Mouse (Mus musculus): ENCODE data around the gene Defa26. TPM values are rescaled to one million over a fixed set of nuclear protein-coding genes. Genes with fewer than 3 reads are reported as not detected.
"Not testable (repeated sequence)": the region's sequence is repeated elsewhere in the genome, so short reads cannot be mapped to it uniquely, and the experiment has no call there.

Defa26 gene
- polyA plus RNA-seq (2016; fragmentation: Nextera tagmentation; extraction: Ambion mirVana) = not detected in 2 replicates

- no CpG with 5 or more reads among the region's 1 CpGs for WGBS (ENCODE audit: insufficient replicate concordance)
- not testable (repeated sequence) for H3K9me3 ChIP-seq (replicated peaks); H3K27ac ChIP-seq; H3K4me3 ChIP-seq; ATAC-seq; H3K27me3 ChIP-seq (replicated peaks); H3K4me2 ChIP-seq; H3K36me3 ChIP-seq; H3K4me1 ChIP-seq; H3K9ac ChIP-seq
Observed at GRCm38 (mm10) chr8:21617883-21618282, at the start of gene Defa26. Defa26 (plus strand) TSS chr8:21618183.

GRCm38 (mm10) chr8:21582706-21583105, 35.3 kb upstream of the Defa26 start, which contains the start of gene Defa28:
Defa28 (plus strand) TSS chr8:21583006.
- WGBS (ENCODE audit: insufficient replicate concordance) = no CpG with 5 or more reads among the region's 1 CpGs

GRCm38 (mm10) chr8:21594408-21594807, 23.6 kb upstream of the Defa26 start, which contains the start of gene Gm7861:
Gm7861 (minus strand) TSS chr8:21594508.
- H3K4me3 ChIP-seq; H3K36me3 ChIP-seq; ATAC-seq; H3K27me3 ChIP-seq (replicated peaks); H3K27ac ChIP-seq; H3K9me3 ChIP-seq (replicated peaks); H3K4me1 ChIP-seq; H3K4me2 ChIP-seq; H3K9ac ChIP-seq: not testable (repeated sequence)
- no CpG with 5 or more reads among the region's 1 CpGs for WGBS (ENCODE audit: insufficient replicate concordance)

More at GRCm38 (mm10) chr8:21582706-21583105, 35.3 kb upstream of the Defa26 start, which contains the start of gene Defa28:
- H3K4me3 ChIP-seq; H3K4me1 ChIP-seq; H3K9me3 ChIP-seq (replicated peaks); H3K27me3 ChIP-seq (replicated peaks); H3K9ac ChIP-seq; H3K4me2 ChIP-seq; H3K27ac ChIP-seq; ATAC-seq; H3K36me3 ChIP-seq: not testable (repeated sequence)

- H3K9ac ChIP-seq; H3K4me3 ChIP-seq; H3K4me1 ChIP-seq; H3K9me3 ChIP-seq (replicated peaks); H3K27ac ChIP-seq; H3K27me3 ChIP-seq (replicated peaks); H3K4me2 ChIP-seq; ATAC-seq; H3K36me3 ChIP-seq: not testable (repeated sequence)
- WGBS (ENCODE audit: insufficient replicate concordance) = no CpG with 5 or more reads among the region's 2 CpGs
Observed at GRCm38 (mm10) chr8:21655480-21655879, 37.5 kb downstream of the Defa26 start, which contains the start of gene Defa17. Defa17 (plus strand) TSS chr8:21655780.

- WGBS (ENCODE audit: insufficient replicate concordance) = 71% methylated on average over 1 of the region's 1 CpGs
- ATAC-seq = not testable (repeated sequence)
Observed at GRCm38 (mm10) chr8:21665497-21665896, 47.5 kb downstream of the Defa26 start, which contains the start of gene Defa34. Defa34 (plus strand) TSS chr8:21665797.

More at GRCm38 (mm10) chr8:21665497-21665896, 47.5 kb downstream of the Defa26 start, which contains the start of gene Defa34:
- not testable (repeated sequence) for H3K4me3 ChIP-seq; H3K36me3 ChIP-seq; H3K4me2 ChIP-seq; H3K27ac ChIP-seq; H3K27me3 ChIP-seq (replicated peaks); H3K9me3 ChIP-seq (replicated peaks); H3K4me1 ChIP-seq; H3K9ac ChIP-seq

Other genes with a start within 250 kb of the Defa26 start
- gene Defa2, start 239.7 kb upstream of the Defa26 start, polyA plus RNA-seq (2016; fragmentation: Nextera tagmentation; extraction: Ambion mirVana) = not detected in 2 replicates
- gene Defa33, start 226.4 kb upstream of the Defa26 start, polyA plus RNA-seq (2016; fragmentation: Nextera tagmentation; extraction: Ambion mirVana) = not detected in 2 replicates
- not detected in 2 replicates for gene Defa36, start 190.8 kb upstream of the Defa26 start, polyA plus RNA-seq (2016; fragmentation: Nextera tagmentation; extraction: Ambion mirVana)
- not detected in 2 replicates for gene Gm7849, start 161.6 kb upstream of the Defa26 start, polyA plus RNA-seq (2016; fragmentation: Nextera tagmentation; extraction: Ambion mirVana)
- gene Defa20, start 108.9 kb upstream of the Defa26 start, polyA plus RNA-seq (2016; fragmentation: Nextera tagmentation; extraction: Ambion mirVana) = not detected in 2 replicates
- gene Defa32, start 89.2 kb upstream of the Defa26 start, polyA plus RNA-seq (2016; fragmentation: Nextera tagmentation; extraction: Ambion mirVana) = not detected in 2 replicates
- gene Defa37, start 52.8 kb upstream of the Defa26 start, polyA plus RNA-seq (2016; fragmentation: Nextera tagmentation; extraction: Ambion mirVana) = not detected in 2 replicates
- gene Defa28, start 35.2 kb upstream of the Defa26 start, polyA plus RNA-seq (2016; fragmentation: Nextera tagmentation; extraction: Ambion mirVana) = not detected in 2 replicates
- gene Gm7861, start 23.7 kb upstream of the Defa26 start, polyA plus RNA-seq (2016; fragmentation: Nextera tagmentation; extraction: Ambion mirVana) = not detected in 2 replicates
- not detected in 2 replicates for gene Defa17, start 37.6 kb downstream of the Defa26 start, polyA plus RNA-seq (2016; fragmentation: Nextera tagmentation; extraction: Ambion mirVana)
- gene Defa34, start 47.6 kb downstream of the Defa26 start, polyA plus RNA-seq (2016; fragmentation: Nextera tagmentation; extraction: Ambion mirVana) = not detected in 2 replicates
- not detected in 2 replicates for gene AY761184, start 85.5 kb downstream of the Defa26 start, polyA plus RNA-seq (2016; fragmentation: Nextera tagmentation; extraction: Ambion mirVana)
- gene Defa24, start 116.3 kb downstream of the Defa26 start, polyA plus RNA-seq (2016; fragmentation: Nextera tagmentation; extraction: Ambion mirVana) = not detected in 2 replicates
- not detected in 2 replicates for gene Defb50, start 205.4 kb downstream of the Defa26 start, polyA plus RNA-seq (2016; fragmentation: Nextera tagmentation; extraction: Ambion mirVana)
- not detected in 2 replicates for gene Defb2, start 221.7 kb downstream of the Defa26 start, polyA plus RNA-seq (2016; fragmentation: Nextera tagmentation; extraction: Ambion mirVana)
- gene Defb10, start 240.7 kb downstream of the Defa26 start, polyA plus RNA-seq (2016; fragmentation: Nextera tagmentation; extraction: Ambion mirVana) = not detected in 2 replicates

Data from liver, embryonic 12.5 days (tissue).